Mouse (Mus musculus) spleen, adult 2 months (tissue): ENCODE data around the gene Brsk2.

Source experiments
- CTCF ChIP-seq: fragments of 200-500 bp; IDR thresholded peaks from 2 replicates; pipeline ENCODE4 v1.5.1; 2011; ENCODE audit warnings: mild to moderate bottlenecking, inconsistent platforms; ENCODE audit not compliant: insufficient read depth, insufficient read length, insufficient replicate concordance; ENCODE audit errors: extremely low read depth
- POLR2A ChIP-seq: fragments of 200-500 bp; IDR thresholded peaks from 2 replicates; pipeline ENCODE4 v1.6.1; 2011; ENCODE audit warnings: low read depth, low read length, inconsistent platforms

- TF ChIP-seq POLR2A (no peak), CTCF (no peak)
Measured at GRCm38 (mm10) chr7:141958211-141958610, 8.7 kb downstream of the Brsk2 start.
